Mouse (Mus musculus) hindbrain, embryonic 13.5 days (tissue): ENCODE measurements around the gene Ptch2. TPM values are rescaled to one million over a fixed set of nuclear protein-coding genes. Genes with fewer than 3 reads are reported as not detected.

Experiments used
- ATAC-seq: fragments of 200-750 bp; cut with Nextera tagmentation; 2 replicates; pipeline ENCODE4 v1.8.0; 2017; ENCODE audit warnings: moderate TSS enrichment; ENCODE audit not compliant: low FRiP score
- H3K27ac ChIP-seq: fragments of 300-500 bp; sonication (generic); 2 replicates; pipeline ENCODE4 v1.5.1; 2015; ENCODE audit warnings: inconsistent platforms, mild to moderate bottlenecking, moderate library complexity
- H3K27me3 ChIP-seq: fragments of 300-500 bp; sonication (generic); 2 replicates; pipeline ENCODE4 v1.6.1; 2015; ENCODE audit warnings: mild to moderate bottlenecking, inconsistent platforms
- H3K36me3 ChIP-seq: fragments of 300-500 bp; sonication (generic); 2 replicates; pipeline ENCODE4 v1.6.1; 2015; ENCODE audit warnings: mild to moderate bottlenecking, inconsistent platforms
- H3K4me1 ChIP-seq: fragments of 300-500 bp; sonication (generic); replicated peaks from 2 replicates; pipeline ENCODE4 v1.6.1; 2015; ENCODE audit warnings: inconsistent platforms
- H3K4me2 ChIP-seq: fragments of 300-500 bp; sonication (generic); 2 replicates; pipeline ENCODE4 v1.6.1; 2015; ENCODE audit warnings: inconsistent platforms, mild to moderate bottlenecking, moderate library complexity
- H3K4me3 ChIP-seq: fragments of 300-500 bp; sonication (generic); 2 replicates; pipeline ENCODE4 v1.5.1; 2015; ENCODE audit warnings: mild to moderate bottlenecking, inconsistent platforms
- H3K9ac ChIP-seq: fragments of 300-500 bp; sonication (generic); 2 replicates; pipeline ENCODE4 v1.6.1; 2015; ENCODE audit warnings: mild to moderate bottlenecking, inconsistent platforms
- H3K9me3 ChIP-seq: fragments of 300-500 bp; sonication (generic); 2 replicates; pipeline ENCODE4 v1.6.1; 2016; ENCODE audit warnings: inconsistent platforms
- WGBS: fragments of 180-500 bp; shearing (Covaris S2); methylation state at CpG from one replicate; pipeline ENCODE4 v1.1.7; 2015; 5-methylcytosine and 5-hydroxymethylcytosine counted together
- polyA plus RNA-seq: library from polyadenylated mRNA; unstranded; fragments of >200 nt; fragmentation: Nextera tagmentation; extraction: Ambion mirVana; gene quantifications from 2 replicates; pipeline ENCODE4 v1.2.1, GENCODE M21; 2015

Ptch2 gene
- polyA plus RNA-seq, 1 experiment from 2014 or later: 6.8 TPM

GRCm38 (mm10) chr4:117123546-117124217 lies 27.8 kb downstream of the Ptch2 start:
- peaks cover 33% of the 10 kb centered on the region for H3K4me1 ChIP-seq
- H3K27me3 ChIP-seq: no peaks in the 10 kb centered on the region
- H3K36me3 ChIP-seq: peaks cover 12% of the 10 kb centered on the region
- H3K4me2 ChIP-seq: no peak overlapping the region
- no peak for ATAC-seq
- H3K4me3 ChIP-seq: no peak overlapping the region
- no peak overlapping the region for H3K9ac ChIP-seq
- 81% methylated on average over 8 of the region's 9 CpGs for WGBS
- no peaks in the 10 kb centered on the region for H3K9me3 ChIP-seq
- no peak overlapping the region for H3K27ac ChIP-seq

GRCm38 (mm10) chr4:117124218-117124517 lies 28.3 kb downstream of the Ptch2 start:
- no peak overlapping the region for H3K4me3 ChIP-seq
- H3K9me3 ChIP-seq: no peaks in the 10 kb centered on the region
- WGBS: 79% methylated on average over 3 of the region's 3 CpGs
- H3K9ac ChIP-seq: no peak overlapping the region
- H3K36me3 ChIP-seq: peaks cover 17% of the 10 kb centered on the region
- H3K4me1 ChIP-seq: peaks cover 33% of the 10 kb centered on the region
- 0 out of 2 replicates have a peak overlapping the region, but pooled peaks have one; percentile 35 for H3K27ac ChIP-seq
- ATAC-seq: no peak
- H3K4me2 ChIP-seq: no peak overlapping the region
- no peaks in the 10 kb centered on the region for H3K27me3 ChIP-seq

- 0 out of 2 replicates have a peak overlapping the region, but pooled peaks have one; percentile 6 for H3K4me2 ChIP-seq
- no peaks in the 10 kb centered on the region for H3K9me3 ChIP-seq
- no peak overlapping the region for H3K4me3 ChIP-seq
- ATAC-seq: no peak
- H3K27me3 ChIP-seq: no peaks in the 10 kb centered on the region
- H3K4me1 ChIP-seq: peaks cover 30% of the 10 kb centered on the region
- H3K9ac ChIP-seq: peak overlapping the region; percentile 60; the same call in 1 of the 2 replicates
- H3K36me3 ChIP-seq: peaks cover 22% of the 10 kb centered on the region
- 77% methylated on average over 14 of the region's 14 CpGs for WGBS
- peak overlapping the region; percentile 89 for H3K27ac ChIP-seq
Observed at GRCm38 (mm10) chr4:117124518-117125347, 28.9 kb downstream of the Ptch2 start.

GRCm38 (mm10) chr4:117125348-117125909 lies 29.6 kb downstream of the Ptch2 start, which contains the start of gene Btbd19:
Gene Btbd19 (minus strand): TSS chr4:117125725.
- 0 out of 2 replicates have a peak within 1 kb of the TSS, but pooled peaks have one; percentile 10 for H3K4me2 ChIP-seq
- 34% methylated on average over 8 of the region's 8 CpGs for WGBS

GRCm38 (mm10) chr4:117125910-117126674 lies 30.2 kb downstream of the Ptch2 start:
- H3K9ac ChIP-seq: peak overlapping the region; percentile 60
- no peaks in the 10 kb centered on the region for H3K9me3 ChIP-seq
- 0 out of 2 replicates have a peak overlapping the region, but pooled peaks have one; percentile 10 for H3K4me2 ChIP-seq
- no peaks in the 10 kb centered on the region for H3K27me3 ChIP-seq
- ATAC-seq: peak; percentile 11; the same call in 1 of the 2 replicates
- WGBS: 49% methylated on average over 15 of the region's 15 CpGs
- peak overlapping the region; percentile 89 for H3K27ac ChIP-seq
- H3K4me3 ChIP-seq: no peak overlapping the region
- peaks cover 34% of the 10 kb centered on the region for H3K36me3 ChIP-seq
- peaks cover 37% of the 10 kb centered on the region for H3K4me1 ChIP-seq

More at GRCm38 (mm10) chr4:117125348-117125909, 29.6 kb downstream of the Ptch2 start, which contains the start of gene Btbd19:
- H3K4me1 ChIP-seq: peaks cover 33% of the 10 kb centered on the region
- H3K27me3 ChIP-seq: no peaks in the 10 kb centered on the region
- no peak for ATAC-seq
- H3K9me3 ChIP-seq: no peaks in the 10 kb centered on the region
- H3K27ac ChIP-seq: peak within 1 kb of the TSS; percentile 89
- H3K36me3 ChIP-seq: peaks cover 28% of the 10 kb centered on the region
- H3K4me3 ChIP-seq: no peak within 1 kb of the TSS
- H3K9ac ChIP-seq: peak within 1 kb of the TSS; percentile 60

GRCm38 (mm10) chr4:117126675-117127290 lies 30.9 kb downstream of the Ptch2 start, which contains the start of gene Tctex1d4:
Gene Tctex1d4 (plus strand): TSS chr4:117126794.
- H3K36me3 ChIP-seq: peaks cover 34% of the 10 kb centered on the region
- no peaks in the 10 kb centered on the region for H3K9me3 ChIP-seq
- H3K27ac ChIP-seq: peak within 1 kb of the TSS; percentile 89
- peaks cover 39% of the 10 kb centered on the region for H3K4me1 ChIP-seq
- H3K4me2 ChIP-seq: 0 out of 2 replicates have a peak within 1 kb of the TSS, but pooled peaks have one; percentile 10
- H3K9ac ChIP-seq: peak within 1 kb of the TSS; percentile 60
- no peaks in the 10 kb centered on the region; the same call in 1 of the 2 replicates for H3K27me3 ChIP-seq
- H3K4me3 ChIP-seq: no peak within 1 kb of the TSS
- 86% methylated on average over 9 of the region's 9 CpGs for WGBS
- no peak for ATAC-seq

GRCm38 (mm10) chr4:117127991-117128686 lies 32.3 kb downstream of the Ptch2 start:
- no peak overlapping the region for H3K27ac ChIP-seq
- H3K9ac ChIP-seq: no peak overlapping the region
- WGBS: 92% methylated on average over 33 of the region's 33 CpGs
- H3K36me3 ChIP-seq: peaks cover 34% of the 10 kb centered on the region
- no peaks in the 10 kb centered on the region for H3K9me3 ChIP-seq
- peaks cover 52% of the 10 kb centered on the region for H3K4me1 ChIP-seq
- ATAC-seq: no peak
- H3K4me3 ChIP-seq: no peak overlapping the region
- H3K4me2 ChIP-seq: no peak overlapping the region
- no peaks in the 10 kb centered on the region; the same call in 1 of the 2 replicates for H3K27me3 ChIP-seq

- Histone ChIP-seq H3K9me3 (no peaks in the 10 kb centered on the region), H3K9ac (peak overlapping the region; percentile 90; the same call in 1 of the 2 replicates), H3K4me3 (no peak overlapping the region), H3K27ac (no peak overlapping the region), H3K36me3 (peaks cover 34% of the 10 kb centered on the region), H3K4me2 (no peak overlapping the region), H3K4me1 (peaks cover 44% of the 10 kb centered on the region), H3K27me3 (peaks cover 2% of the 10 kb centered on the region; the same call in 1 of the 2 replicates)
- no peak for ATAC-seq
- WGBS: 29% methylated on average over 6 of the region's 6 CpGs
Observed at GRCm38 (mm10) chr4:117130790-117131189, 34.9 kb downstream of the Ptch2 start.

- Histone ChIP-seq H3K4me2 (peak overlapping the region; percentile 78), H3K9me3 (no peaks in the 10 kb centered on the region), H3K27ac (peak overlapping the region; percentile 66), H3K36me3 (peaks cover 34% of the 10 kb centered on the region), H3K4me1 (peaks cover 40% of the 10 kb centered on the region), H3K27me3 (peaks cover 2% of the 10 kb centered on the region; the same call in 1 of the 2 replicates), H3K4me3 (no peak overlapping the region), H3K9ac (peak overlapping the region; percentile 90; the same call in 1 of the 2 replicates)
- ATAC-seq: no peak
- WGBS: 48% methylated on average over 6 of the region's 6 CpGs
Observed at GRCm38 (mm10) chr4:117131198-117131597, 35.3 kb downstream of the Ptch2 start.

GRCm38 (mm10) chr4:117131890-117132793 lies 36.3 kb downstream of the Ptch2 start:
- 3% methylated on average over 7 of the region's 7 CpGs for WGBS
- Histone ChIP-seq H3K9me3 (no peaks in the 10 kb centered on the region), H3K27me3 (peaks cover 2% of the 10 kb centered on the region; the same call in 1 of the 2 replicates), H3K4me2 (peak overlapping the region; percentile 78), H3K9ac (peak overlapping the region; percentile 90), H3K4me1 (peaks cover 39% of the 10 kb centered on the region), H3K36me3 (peaks cover 33% of the 10 kb centered on the region), H3K27ac (peak overlapping the region; percentile 89), H3K4me3 (peak overlapping the region; percentile 80)
- ATAC-seq: 0 out of 2 replicates have a peak, but pooled peaks have one; percentile 14
